Mouse (Mus musculus): ENCODE measurements around the gene Il7r. TPM values are rescaled to one million over a fixed set of nuclear protein-coding genes. Genes with fewer than 3 reads are reported as not detected.

Gene Il7r
- polyA plus RNA-seq (2012; rRNA removed), result 0.04 and 0.06 TPM in 2 replicates

DNA sequence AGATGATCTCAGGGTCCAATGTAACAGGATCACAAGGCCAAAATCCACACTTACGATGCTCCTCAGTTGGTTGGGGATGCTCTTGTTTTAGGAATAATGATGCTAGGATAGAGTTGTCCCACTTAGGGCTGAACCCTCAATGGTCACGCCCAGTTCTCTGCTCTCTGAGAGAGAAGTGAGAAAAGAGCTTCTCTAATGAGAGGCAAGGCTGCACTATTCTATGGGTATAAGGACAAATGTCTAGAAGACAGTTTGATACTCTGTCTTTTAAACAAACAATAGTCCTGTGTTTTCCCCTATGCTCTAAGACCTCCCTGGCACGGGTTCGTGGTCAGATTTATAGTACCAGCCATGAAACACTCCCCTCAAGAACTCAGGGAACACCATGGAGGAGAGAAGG, at the start of gene Il7r:
Gene Il7r (minus strand): TSS at position 101 of the 400 bp plus-strand sequence.
- H3K4me1 ChIP-seq (ENCODE audit: control insufficient read depth, insufficient read depth, low read length), result no peaks in the 10 kb centered on the region
- H3K4me3 ChIP-seq (ENCODE audit: control insufficient read depth, low read depth, low read length), result no peak within 1 kb of the TSS
- no peaks in the 10 kb centered on the region for H3K27me3 ChIP-seq (ENCODE audit: control insufficient read depth, insufficient read depth, low read length)
- H3K27ac ChIP-seq (ENCODE audit: control insufficient read depth, insufficient read depth, low read depth, low read length), result no peak within 1 kb of the TSS
- no peaks in the 10 kb centered on the region for H3K36me3 ChIP-seq (ENCODE audit: control insufficient read depth, insufficient read depth, low read length)
- no peak for TF ChIP-seq POLR2A (IDR thresholded peaks at IDR 0.05; ENCODE audit: control insufficient read depth, low read depth, low read length)
- no peak for TF ChIP-seq CTCF (IDR thresholded peaks at IDR 0.05; ENCODE audit: control insufficient read depth, insufficient read depth, insufficient replicate concordance, low read depth, low read length)

- H3K4me1 ChIP-seq (ENCODE audit: control insufficient read depth, insufficient read depth, low read length), result no peaks in the 10 kb centered on the region
- no peaks in the 10 kb centered on the region for H3K36me3 ChIP-seq (ENCODE audit: control insufficient read depth, insufficient read depth, low read length)
- TF ChIP-seq POLR2A (IDR thresholded peaks at IDR 0.05; ENCODE audit: control insufficient read depth, low read depth, low read length), result no peak
- no peak for TF ChIP-seq CTCF (IDR thresholded peaks at IDR 0.05; ENCODE audit: control insufficient read depth, insufficient read depth, insufficient replicate concordance, low read depth, low read length)
- no peaks in the 10 kb centered on the region for H3K27me3 ChIP-seq (ENCODE audit: control insufficient read depth, insufficient read depth, low read length)
- no peak overlapping the region for H3K4me3 ChIP-seq (ENCODE audit: control insufficient read depth, low read depth, low read length)
- H3K27ac ChIP-seq (ENCODE audit: control insufficient read depth, insufficient read depth, low read depth, low read length), result no peak overlapping the region
Measured at GRCm38 (mm10) chr15:9577303-9577702, 47.3 kb upstream of the Il7r start.

DNA sequence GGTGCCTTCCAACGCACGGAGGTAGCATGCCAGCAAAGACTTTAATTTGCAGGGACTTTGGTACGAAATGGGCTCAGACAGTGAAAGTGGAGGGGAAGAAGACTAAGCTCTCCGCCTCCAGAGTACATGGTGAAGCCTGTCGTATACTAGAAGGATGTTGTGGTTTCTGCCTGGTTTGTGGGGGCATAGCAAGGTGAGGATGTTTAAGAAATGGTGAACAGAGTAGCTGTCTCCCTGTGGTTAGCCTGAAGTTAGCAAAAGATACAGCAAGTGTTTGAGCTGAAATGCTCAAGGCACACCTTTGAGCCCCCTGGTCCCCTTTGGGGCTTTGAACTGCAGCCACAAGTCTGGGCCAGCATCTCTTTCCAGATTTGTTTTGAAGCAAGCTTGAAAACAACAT, 44.8 kb upstream of the Il7r start:
- Histone ChIP-seq H3K4me3 (ENCODE audit: control insufficient read depth, low read depth, low read length) (no peak overlapping the region), H3K36me3 (ENCODE audit: control insufficient read depth, insufficient read depth, low read length) (no peaks in the 10 kb centered on the region), H3K4me1 (ENCODE audit: control insufficient read depth, insufficient read depth, low read length) (no peaks in the 10 kb centered on the region), H3K27me3 (ENCODE audit: control insufficient read depth, insufficient read depth, low read length) (no peaks in the 10 kb centered on the region), H3K27ac (ENCODE audit: control insufficient read depth, insufficient read depth, low read depth, low read length) (no peak overlapping the region)
- no peak for TF ChIP-seq CTCF (IDR thresholded peaks at IDR 0.05; ENCODE audit: control insufficient read depth, insufficient read depth, insufficient replicate concordance, low read depth, low read length)
- no peak for TF ChIP-seq POLR2A (IDR thresholded peaks at IDR 0.05; ENCODE audit: control insufficient read depth, low read depth, low read length)

DNA sequence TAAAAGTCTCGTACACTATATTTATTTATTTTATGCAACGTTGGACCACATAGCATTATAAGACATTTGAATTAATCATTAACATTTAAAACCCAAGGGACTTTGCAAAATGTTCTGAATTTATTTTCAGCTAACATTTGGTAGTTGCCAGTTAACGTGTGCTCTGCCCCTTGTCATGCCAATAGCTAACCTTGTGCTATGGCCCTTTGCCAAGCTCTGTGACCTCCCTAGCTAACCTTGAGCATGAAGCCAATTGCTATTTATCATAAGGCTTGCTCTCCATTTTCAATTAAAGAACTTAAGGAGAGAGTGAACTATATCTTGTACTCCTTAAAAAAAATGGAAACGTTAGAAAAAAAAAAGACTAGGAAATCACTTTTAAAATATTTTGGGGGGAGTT, 43.4 kb upstream of the Il7r start:
- no peaks in the 10 kb centered on the region for H3K27me3 ChIP-seq (ENCODE audit: control insufficient read depth, insufficient read depth, low read length)
- H3K36me3 ChIP-seq (ENCODE audit: control insufficient read depth, insufficient read depth, low read length), result no peaks in the 10 kb centered on the region
- H3K4me1 ChIP-seq (ENCODE audit: control insufficient read depth, insufficient read depth, low read length), result no peaks in the 10 kb centered on the region
- H3K4me3 ChIP-seq (ENCODE audit: control insufficient read depth, low read depth, low read length), result no peak overlapping the region
- H3K27ac ChIP-seq (ENCODE audit: control insufficient read depth, insufficient read depth, low read depth, low read length), result no peak overlapping the region
- TF ChIP-seq POLR2A (IDR thresholded peaks at IDR 0.05; ENCODE audit: control insufficient read depth, low read depth, low read length) (no peak), CTCF (IDR thresholded peaks at IDR 0.05; ENCODE audit: control insufficient read depth, insufficient read depth, insufficient replicate concordance, low read depth, low read length) (no peak)

- no peaks in the 10 kb centered on the region for H3K36me3 ChIP-seq (ENCODE audit: control insufficient read depth, insufficient read depth, low read length)
Measured at GRCm38 (mm10) chr15:9572664-9573063, 42.7 kb upstream of the Il7r start.

GRCm38 (mm10) chr15:9571896-9572295, 41.9 kb upstream of the Il7r start:
- no peaks in the 10 kb centered on the region for H3K36me3 ChIP-seq (ENCODE audit: control insufficient read depth, insufficient read depth, low read length)
- no peak overlapping the region for H3K27ac ChIP-seq (ENCODE audit: control insufficient read depth, insufficient read depth, low read depth, low read length)
- no peaks in the 10 kb centered on the region for H3K27me3 ChIP-seq (ENCODE audit: control insufficient read depth, insufficient read depth, low read length)
- no peaks in the 10 kb centered on the region for H3K4me1 ChIP-seq (ENCODE audit: control insufficient read depth, insufficient read depth, low read length)
- TF ChIP-seq POLR2A (IDR thresholded peaks at IDR 0.05; ENCODE audit: control insufficient read depth, low read depth, low read length), result no peak
- no peak for TF ChIP-seq CTCF (IDR thresholded peaks at IDR 0.05; ENCODE audit: control insufficient read depth, insufficient read depth, insufficient replicate concordance, low read depth, low read length)
- H3K4me3 ChIP-seq (ENCODE audit: control insufficient read depth, low read depth, low read length), result no peak overlapping the region

More at GRCm38 (mm10) chr15:9572664-9573063, 42.7 kb upstream of the Il7r start:
- TF ChIP-seq POLR2A (IDR thresholded peaks at IDR 0.05; ENCODE audit: control insufficient read depth, low read depth, low read length) (no peak), CTCF (IDR thresholded peaks at IDR 0.05; ENCODE audit: control insufficient read depth, insufficient read depth, insufficient replicate concordance, low read depth, low read length) (no peak)
- H3K4me1 ChIP-seq (ENCODE audit: control insufficient read depth, insufficient read depth, low read length), result no peaks in the 10 kb centered on the region
- no peaks in the 10 kb centered on the region for H3K27me3 ChIP-seq (ENCODE audit: control insufficient read depth, insufficient read depth, low read length)
- H3K4me3 ChIP-seq (ENCODE audit: control insufficient read depth, low read depth, low read length), result no peak overlapping the region
- H3K27ac ChIP-seq (ENCODE audit: control insufficient read depth, insufficient read depth, low read depth, low read length), result no peak overlapping the region

DNA sequence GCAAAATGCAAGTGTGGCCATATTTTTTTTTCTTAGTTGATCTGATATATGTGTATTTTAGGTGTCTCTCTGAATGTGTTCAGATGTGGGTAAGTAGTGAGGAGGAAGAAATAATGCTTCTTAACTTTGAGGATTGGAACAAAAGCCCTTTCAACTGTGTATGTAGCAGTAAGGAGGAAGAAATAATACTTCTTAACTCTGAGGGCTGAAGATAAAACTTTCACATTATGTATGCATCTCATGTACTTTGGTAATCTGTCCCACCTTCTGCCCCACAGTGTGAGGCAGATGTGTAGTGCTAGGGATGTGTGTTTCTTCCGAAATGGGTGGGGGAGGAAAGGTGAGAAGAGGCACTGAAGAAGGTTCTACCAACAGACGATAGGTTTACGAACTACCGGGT, 37.3 kb upstream of the Il7r start:
- no peak for TF ChIP-seq POLR2A (IDR thresholded peaks at IDR 0.05; ENCODE audit: control insufficient read depth, low read depth, low read length)
- TF ChIP-seq CTCF (IDR thresholded peaks at IDR 0.05; ENCODE audit: control insufficient read depth, insufficient read depth, insufficient replicate concordance, low read depth, low read length), result no peak
- H3K27me3 ChIP-seq (ENCODE audit: control insufficient read depth, insufficient read depth, low read length), result no peaks in the 10 kb centered on the region
- no peak overlapping the region for H3K4me3 ChIP-seq (ENCODE audit: control insufficient read depth, low read depth, low read length)
- no peak overlapping the region for H3K27ac ChIP-seq (ENCODE audit: control insufficient read depth, insufficient read depth, low read depth, low read length)
- H3K36me3 ChIP-seq (ENCODE audit: control insufficient read depth, insufficient read depth, low read length), result no peaks in the 10 kb centered on the region
- H3K4me1 ChIP-seq (ENCODE audit: control insufficient read depth, insufficient read depth, low read length), result no peaks in the 10 kb centered on the region

GRCm38 (mm10) chr15:9565396-9565795, 35.4 kb upstream of the Il7r start:
- no peaks in the 10 kb centered on the region for H3K27me3 ChIP-seq (ENCODE audit: control insufficient read depth, insufficient read depth, low read length)
- H3K27ac ChIP-seq (ENCODE audit: control insufficient read depth, insufficient read depth, low read depth, low read length), result no peak overlapping the region
- no peak for TF ChIP-seq POLR2A (IDR thresholded peaks at IDR 0.05; ENCODE audit: control insufficient read depth, low read depth, low read length)
- no peak for TF ChIP-seq CTCF (IDR thresholded peaks at IDR 0.05; ENCODE audit: control insufficient read depth, insufficient read depth, insufficient replicate concordance, low read depth, low read length)
- no peak overlapping the region for H3K4me3 ChIP-seq (ENCODE audit: control insufficient read depth, low read depth, low read length)
- no peaks in the 10 kb centered on the region for H3K36me3 ChIP-seq (ENCODE audit: control insufficient read depth, insufficient read depth, low read length)
- no peaks in the 10 kb centered on the region for H3K4me1 ChIP-seq (ENCODE audit: control insufficient read depth, insufficient read depth, low read length)

All from testis, adult 2 months (tissue).